11 mouse cellular contexts compared by ENCODE assay signal in genomic region chr10:67226543-67226942, GRCm38 (mm10). TPM values are rescaled to one million over a fixed set of nuclear protein-coding genes. Genes with fewer than 3 reads are reported as not detected.
DNase-seq lines count a peak whose midpoint lies in the region; ATAC-seq and TF ChIP-seq lines count a peak whose summit lies in the region.
"Had no signal": no experiment of that assay in that cellular context is flagged by ENCODE, and none has a peak within 500 bp of the region (broad histone marks: within the 10 kb centered on the region; RNA-seq: fewer than 3 reads in every experiment).

No protein-coding gene starts in this region.

- no peaks in the 10 kb centered on the region for H3K27me3 ChIP-seq in forebrain, postnatal 0 days (ENCODE audit: insufficient read depth, low read length)
- H3K27me3 ChIP-seq in forebrain, embryonic 14.5 days (replicated peaks; ENCODE audit: control insufficient read depth, insufficient read depth, low read length), result no peaks in the 10 kb centered on the region
- H3K27me3 ChIP-seq in hindbrain, embryonic 15.5 days, result no peaks in the 10 kb centered on the region
- H3K27me3 ChIP-seq in hindbrain, embryonic 11.5 days (ENCODE audit: control insufficient read depth, insufficient read depth, low read length), result no peaks in the 10 kb centered on the region
- no peaks in the 10 kb centered on the region for H3K27me3 ChIP-seq in lung, embryonic 16.5 days (ENCODE audit: control insufficient read depth, insufficient read depth, low read depth, low read length)
- no peaks in the 10 kb centered on the region for H3K27me3 ChIP-seq in lung, postnatal 0 days (replicated peaks; ENCODE audit: insufficient read depth, low read length)
- no peaks in the 10 kb centered on the region for H3K27me3 ChIP-seq in neural tube, embryonic 15.5 days (replicated peaks)
- H3K27me3 ChIP-seq: liver, embryonic 12.5 days; stomach, embryonic 15.5 days had no signal

- no peak overlapping the region for H3K4me3 ChIP-seq in forebrain, postnatal 0 days (ENCODE audit: low read depth, low read length)
- no peak overlapping the region for H3K4me3 ChIP-seq in forebrain, embryonic 14.5 days (ENCODE audit: low read depth, low read length)
- no peak overlapping the region for H3K4me3 ChIP-seq in hindbrain, embryonic 15.5 days
- no peak overlapping the region for H3K4me3 ChIP-seq in hindbrain, embryonic 11.5 days (ENCODE audit: low read depth, low read length)
- no peak overlapping the region for H3K4me3 ChIP-seq in lung, embryonic 16.5 days (ENCODE audit: low read length)
- no peak overlapping the region for H3K4me3 ChIP-seq in lung, postnatal 0 days (ENCODE audit: low read depth, low read length)
- no peak overlapping the region for H3K4me3 ChIP-seq in neural tube, embryonic 15.5 days (replicated peaks)
- H3K4me3 ChIP-seq: liver, embryonic 12.5 days; stomach, embryonic 15.5 days had no signal

- WGBS in forebrain, postnatal 0 days, result 68% methylated on average over 14 of the region's 14 CpGs
- 89% methylated on average over 14 of the region's 14 CpGs for WGBS in forebrain, embryonic 14.5 days
- 84% methylated on average over 14 of the region's 14 CpGs for WGBS in hindbrain, embryonic 15.5 days
- 94% methylated on average over 14 of the region's 14 CpGs for WGBS in hindbrain, embryonic 11.5 days
- WGBS in lung, embryonic 16.5 days, result 72% methylated on average over 14 of the region's 14 CpGs
- 73% methylated on average over 14 of the region's 14 CpGs for whole genome bisulfite sequencing in lung, postnatal 0 days
- WGBS in neural tube, embryonic 15.5 days, result 80% methylated on average over 14 of the region's 14 CpGs

- TF ChIP-seq CTCF in forebrain, postnatal 0 days (IDR thresholded peaks at IDR 0.05; ENCODE audit: low read depth), result no peak
- TF ChIP-seq CTCF in lung, postnatal 0 days (IDR thresholded peaks at IDR 0.05), result no peak

- H3K27ac ChIP-seq in forebrain, postnatal 0 days (ENCODE audit: low read depth, low read length), result peak overlapping the region; percentile 23; the same call in 1 of the 2 replicates
- H3K27ac ChIP-seq in forebrain, embryonic 14.5 days (ENCODE audit: low read depth, low read length), result no peak overlapping the region
- peak overlapping the region; percentile 69 for H3K27ac ChIP-seq in hindbrain, embryonic 15.5 days (replicated peaks)
- H3K27ac ChIP-seq in hindbrain, embryonic 11.5 days (ENCODE audit: low read depth, low read length), result no peak overlapping the region
- peak overlapping the region; percentile 23; the same call in 1 of the 2 replicates for H3K27ac ChIP-seq in lung, embryonic 16.5 days (ENCODE audit: low read length)
- no peak overlapping the region for H3K27ac ChIP-seq in lung, postnatal 0 days (ENCODE audit: low read length)
- H3K27ac ChIP-seq in neural tube, embryonic 15.5 days (replicated peaks), result peak overlapping the region; percentile 68
- H3K27ac ChIP-seq: liver, embryonic 12.5 days had no signal

- H3K9me3 ChIP-seq in forebrain, postnatal 0 days (ENCODE audit: low read length), result no peaks in the 10 kb centered on the region
- no peaks in the 10 kb centered on the region for H3K9me3 ChIP-seq in forebrain, embryonic 14.5 days (replicated peaks; ENCODE audit: control insufficient read depth, low read length)
- no peaks in the 10 kb centered on the region for H3K9me3 ChIP-seq in hindbrain, embryonic 15.5 days
- H3K9me3 ChIP-seq in hindbrain, embryonic 11.5 days (ENCODE audit: control insufficient read depth, low read length), result no peaks in the 10 kb centered on the region
- no peaks in the 10 kb centered on the region for H3K9me3 ChIP-seq in lung, embryonic 16.5 days (ENCODE audit: control insufficient read depth, low read length)
- no peaks in the 10 kb centered on the region for H3K9me3 ChIP-seq in lung, postnatal 0 days (ENCODE audit: low read length)
- no peaks in the 10 kb centered on the region for H3K9me3 ChIP-seq in neural tube, embryonic 15.5 days (replicated peaks)
- H3K9me3 ChIP-seq: liver, embryonic 12.5 days; stomach, embryonic 15.5 days had no signal

- ATAC-seq in forebrain, postnatal 0 days, result no peak
- no peak for ATAC-seq in forebrain, embryonic 14.5 days
- no peak for ATAC-seq in hindbrain, embryonic 15.5 days (ENCODE audit: low FRiP score, low read depth)
- no peak for ATAC-seq in hindbrain, embryonic 11.5 days (ENCODE audit: low FRiP score)
- ATAC-seq in lung, embryonic 16.5 days (ENCODE audit: low read depth), result no peak
- ATAC-seq in lung, postnatal 0 days, result no peak
- no peak for ATAC-seq in neural tube, embryonic 15.5 days (ENCODE audit: low FRiP score)
- ATAC-seq in granulocyte monocyte progenitor cell, adult 5-6 weeks (replicated peaks; ENCODE audit: poor library complexity, severe bottlenecking), result no peak
- ATAC-seq: liver, embryonic 12.5 days had no signal

- peaks cover 42% of the 10 kb centered on the region for H3K36me3 ChIP-seq in forebrain, postnatal 0 days (ENCODE audit: insufficient read depth)
- H3K36me3 ChIP-seq in forebrain, embryonic 14.5 days (ENCODE audit: control insufficient read depth, insufficient read depth, low read length), result peaks cover 55% of the 10 kb centered on the region
- H3K36me3 ChIP-seq in hindbrain, embryonic 15.5 days, result peaks cover 29% of the 10 kb centered on the region
- H3K36me3 ChIP-seq in hindbrain, embryonic 11.5 days (ENCODE audit: control insufficient read depth, insufficient read depth, low read length), result no peaks in the 10 kb centered on the region
- peaks cover 22% of the 10 kb centered on the region for H3K36me3 ChIP-seq in lung, embryonic 16.5 days (ENCODE audit: control insufficient read depth, insufficient read depth, low read length)
- H3K36me3 ChIP-seq in lung, postnatal 0 days (ENCODE audit: insufficient read depth, low read length), result peaks cover 9% of the 10 kb centered on the region; the same call in 1 of the 2 replicates
- peaks cover 41% of the 10 kb centered on the region for H3K36me3 ChIP-seq in neural tube, embryonic 15.5 days

- H3K9ac ChIP-seq in forebrain, postnatal 0 days, result no peak overlapping the region
- no peak overlapping the region for H3K9ac ChIP-seq in forebrain, embryonic 14.5 days (ENCODE audit: low read length)
- no peak overlapping the region for H3K9ac ChIP-seq in hindbrain, embryonic 15.5 days
- H3K9ac ChIP-seq in hindbrain, embryonic 11.5 days (ENCODE audit: low read depth, low read length), result no peak overlapping the region
- H3K9ac ChIP-seq in lung, embryonic 16.5 days (ENCODE audit: low read length), result no peak overlapping the region
- H3K9ac ChIP-seq in lung, postnatal 0 days (replicated peaks; ENCODE audit: low read depth), result no peak overlapping the region
- H3K9ac ChIP-seq in neural tube, embryonic 15.5 days (replicated peaks), result no peak overlapping the region
- H3K9ac ChIP-seq: liver, embryonic 12.5 days; stomach, embryonic 15.5 days had no signal

- no peak for TF ChIP-seq EP300 in lung, postnatal 0 days (IDR thresholded peaks at IDR 0.05)

- no peaks in the 10 kb centered on the region for H3K4me1 ChIP-seq in forebrain, postnatal 0 days (ENCODE audit: insufficient read depth)
- no peaks in the 10 kb centered on the region for H3K4me1 ChIP-seq in forebrain, embryonic 14.5 days (ENCODE audit: control insufficient read depth, insufficient read depth, low read length)
- H3K4me1 ChIP-seq in hindbrain, embryonic 15.5 days (replicated peaks), result peaks cover 5% of the 10 kb centered on the region; the same call in 1 of the 2 replicates
- no peaks in the 10 kb centered on the region for H3K4me1 ChIP-seq in hindbrain, embryonic 11.5 days (replicated peaks; ENCODE audit: control insufficient read depth, insufficient read depth, low read length)
- no peaks in the 10 kb centered on the region; the same call in 1 of the 2 replicates for H3K4me1 ChIP-seq in lung, embryonic 16.5 days (replicated peaks; ENCODE audit: control insufficient read depth, insufficient read depth, low read length)
- H3K4me1 ChIP-seq in lung, postnatal 0 days (ENCODE audit: insufficient read depth, low read depth, low read length), result 0 out of 2 replicates have a peak, but pooled peaks cover 3% of the 10 kb centered on the region
- peaks cover 9% of the 10 kb centered on the region for H3K4me1 ChIP-seq in neural tube, embryonic 15.5 days
- H3K4me1 ChIP-seq: liver, embryonic 12.5 days; stomach, embryonic 15.5 days had no signal

- DNase-seq in forebrain, postnatal 0 days, result peak; percentile 12
- DNase-seq in forebrain, embryonic 14.5 days (ENCODE audit: low spot score), result no peak
- no peak for DNase-seq in hindbrain, embryonic 11.5 days (ENCODE audit: low spot score)
- no peak for DNase-seq in lung, postnatal 0 days (ENCODE audit: low spot score)
- DNase-seq: B cell, adult 2 months had no signal

- H3K4me2 ChIP-seq in forebrain, postnatal 0 days (ENCODE audit: low read depth), result no peak overlapping the region
- H3K4me2 ChIP-seq in forebrain, embryonic 14.5 days (ENCODE audit: low read length), result no peak overlapping the region
- H3K4me2 ChIP-seq in hindbrain, embryonic 15.5 days, result no peak overlapping the region
- H3K4me2 ChIP-seq in hindbrain, embryonic 11.5 days (replicated peaks; ENCODE audit: low read depth, low read length), result no peak overlapping the region
- H3K4me2 ChIP-seq in lung, embryonic 16.5 days (ENCODE audit: low read depth, low read length), result no peak overlapping the region
- H3K4me2 ChIP-seq in lung, postnatal 0 days (replicated peaks; ENCODE audit: low read depth, low read length), result no peak overlapping the region
- H3K4me2 ChIP-seq in neural tube, embryonic 15.5 days, result no peak overlapping the region
- H3K4me2 ChIP-seq: liver, embryonic 12.5 days; stomach, embryonic 15.5 days had no signal

RNA-seq across cellular contexts. Expression of gene Nrbf2, which starts 58.6 kb away (rescaled TPM):
- 16.8 and 26.4 TPM in 2 replicates for total RNA-seq in forebrain, postnatal 0 days (2014; rRNA removed)
- 37.2 and 39.8 TPM in 2 replicates for polyA plus RNA-seq in forebrain, postnatal 0 days (2015; fragmentation: Nextera tagmentation; extraction: Ambion mirVana)
- polyA plus RNA-seq in forebrain, embryonic 14.5 days (2014; fragmentation: Nextera tagmentation; extraction: Ambion mirVana), result 41.7 and 48.5 TPM in 2 replicates
- polyA plus RNA-seq in hindbrain, embryonic 15.5 days (2015; fragmentation: Nextera tagmentation; extraction: Ambion mirVana), result 36.3 and 37.7 TPM in 2 replicates
- 49.5 and 51.5 TPM in 2 replicates for polyA plus RNA-seq in hindbrain, embryonic 11.5 days (2014; fragmentation: Nextera tagmentation; extraction: Ambion mirVana)
- 36.8 and 39.5 TPM in 2 replicates for polyA plus RNA-seq in lung, embryonic 16.5 days (2015; fragmentation: Nextera tagmentation; extraction: Ambion mirVana)
- 40.6 and 43.8 TPM in 2 replicates for polyA plus RNA-seq in lung, postnatal 0 days (2015; fragmentation: Nextera tagmentation; extraction: Ambion mirVana)
- polyA plus RNA-seq in neural tube, embryonic 15.5 days (2015; fragmentation: Nextera tagmentation; extraction: Ambion mirVana), result 38.6 and 39.4 TPM in 2 replicates
- 22.8 and 32.9 TPM in 2 replicates for total RNA-seq in granulocyte monocyte progenitor cell, adult 5-6 weeks (2014; fragmentation: Nextera tagmentation)
- 19.4 and 19.6 TPM in 2 replicates for total RNA-seq in granulocyte monocyte progenitor cell, adult 5-6 weeks (2017)

Comparison
In these comparisons a context has a peak if more than half of its experiments do, and no peak if none do; other contexts are left out.
1. H3K27ac ChIP-seq: peak in forebrain, postnatal 0 days (single experiment), hindbrain, embryonic 15.5 days (single experiment), lung, embryonic 16.5 days (single experiment) and neural tube, embryonic 15.5 days (single experiment); none in forebrain, embryonic 14.5 days (single experiment), hindbrain, embryonic 11.5 days (single experiment) and lung, postnatal 0 days (single experiment).